8 mouse cellular contexts compared by ENCODE assay signal in the genomic region with DNA sequence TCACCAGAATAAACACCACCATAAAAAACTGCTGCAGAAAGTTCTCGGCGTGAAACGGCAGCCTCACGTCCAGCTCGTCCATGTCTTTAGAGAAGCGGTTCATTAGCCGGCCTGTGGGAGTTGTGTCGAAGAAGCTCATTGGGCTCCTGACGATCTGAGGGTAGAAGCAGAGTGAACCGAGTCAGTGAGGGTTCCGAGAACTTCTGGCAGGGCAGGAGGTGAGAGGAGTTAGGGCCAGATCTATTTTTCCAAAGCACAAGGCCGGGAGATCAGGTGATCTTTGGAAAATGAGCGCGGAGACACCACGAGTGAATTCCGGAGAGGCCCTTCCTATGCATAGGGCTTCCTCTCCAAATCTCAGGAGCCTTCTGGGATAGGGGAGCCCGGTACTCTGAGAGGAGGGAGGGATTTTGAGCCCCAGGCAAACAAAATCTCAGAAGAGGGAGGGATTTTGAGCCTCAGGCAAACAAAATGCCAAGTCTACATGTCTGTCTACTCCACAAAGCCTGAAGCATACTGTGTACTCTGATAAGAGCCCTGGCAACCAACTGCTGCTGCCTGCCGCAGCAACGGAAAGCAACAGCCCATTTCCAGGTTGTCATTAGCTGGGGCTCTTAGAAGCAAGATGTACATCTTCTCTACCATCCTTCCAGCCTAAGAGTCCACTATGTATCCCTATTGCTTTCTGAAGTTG.
"Had no signal": no experiment of that assay in that cellular context is flagged by ENCODE, and none has a peak within 500 bp of the region (broad histone marks: within the 10 kb centered on the region; RNA-seq: fewer than 3 reads in every experiment).

No protein-coding gene starts in this region.

- DNase-seq: kidney, adult 18-20 months; kidney, postnatal 10 days; lung, embryonic 14.5 days; lung, postnatal 14 days; right cerebral cortex, adult 18-20 months; right cerebral cortex, postnatal 25 days; thymus, adult 2 months; thymus, postnatal 25 days had no signal
